Mouse (Mus musculus) neural tube, embryonic 11.5 days (tissue): ENCODE measurements around the gene Cfap52. TPM values are rescaled to one million over a fixed set of nuclear protein-coding genes. Genes with fewer than 3 reads are reported as not detected.

Experiments
- ATAC-seq: fragments of 200-750 bp; cut with Nextera tagmentation; 2 replicates; pipeline ENCODE4 v1.8.0; 2017; ENCODE audit warnings: moderate number of reproducible peaks, mild to moderate bottlenecking, moderate TSS enrichment, moderate library complexity; ENCODE audit not compliant: insufficient read depth, low FRiP score, low TSS enrichment
- DNase-seq: peaks from one replicate; pipeline ENCODE4 v3.0.0-alpha.2; 2015; ENCODE audit warnings: low spot score
- H3K27ac ChIP-seq: fragments of 300-500 bp; sonication (generic); 2 replicates; pipeline ENCODE4 v1.5.1; 2014; ENCODE audit warnings: low read depth, mild to moderate bottlenecking, low read length
- H3K27me3 ChIP-seq: fragments of 300-500 bp; sonication (generic); 2 replicates; pipeline ENCODE4 v1.6.1; 2014; ENCODE audit warnings: mild to moderate bottlenecking, low read length, mixed read lengths; ENCODE audit not compliant: control insufficient read depth, insufficient read depth
- H3K36me3 ChIP-seq: fragments of 300-500 bp; sonication (generic); 2 replicates; pipeline ENCODE4 v1.6.1; 2014; ENCODE audit warnings: mild to moderate bottlenecking, low read length, moderate library complexity, mixed read lengths; ENCODE audit not compliant: control insufficient read depth, insufficient read depth
- H3K4me1 ChIP-seq: fragments of 300-500 bp; sonication (generic); 2 replicates; pipeline ENCODE4 v1.6.1; 2014; ENCODE audit warnings: low read length, mixed read lengths; ENCODE audit not compliant: control insufficient read depth, insufficient read depth
- H3K4me2 ChIP-seq: fragments of 300-500 bp; sonication (generic); 2 replicates; pipeline ENCODE4 v1.6.1; 2014; ENCODE audit warnings: low read depth, mild to moderate bottlenecking, moderate library complexity
- H3K4me3 ChIP-seq: fragments of 300-500 bp; sonication (generic); 2 replicates; pipeline ENCODE4 v1.5.1; 2014; ENCODE audit warnings: low read depth, low read length
- H3K9ac ChIP-seq: fragments of 300-500 bp; sonication (generic); 2 replicates; pipeline ENCODE4 v1.6.1; 2014; ENCODE audit warnings: mild to moderate bottlenecking, low read length
- H3K9me3 ChIP-seq: fragments of 300-500 bp; sonication (generic); 2 replicates; pipeline ENCODE4 v1.6.1; 2016; ENCODE audit warnings: low read length; ENCODE audit not compliant: control insufficient read depth
- WGBS: fragments of 180-500 bp; shearing (Covaris S2); extraction: QIAGEN DNeasy Blood & Tissue Kit; methylation state at CpG from one replicate; pipeline ENCODE4 v1.1.7; 2014; 5-methylcytosine and 5-hydroxymethylcytosine counted together
- polyA plus RNA-seq: library from polyadenylated mRNA; unstranded; fragments of >200 nt; fragmentation: Nextera tagmentation; extraction: Ambion mirVana; gene quantifications from 2 replicates; pipeline ENCODE4 v1.2.1, GENCODE M21; 2014

Cfap52 gene
- polyA plus RNA-seq, 1 experiment from 2014 or later = 1.0 TPM

- WGBS = 82% methylated on average over 4 of the region's 4 CpGs
- Histone ChIP-seq H3K4me2 (no peak overlapping the region), H3K4me3 (no peak overlapping the region), H3K27ac (no peak overlapping the region), H3K9ac (no peak overlapping the region), H3K9me3 (no peaks in the 10 kb centered on the region), H3K27me3 (no peaks in the 10 kb centered on the region), H3K36me3 (no peaks in the 10 kb centered on the region), H3K4me1 (no peaks in the 10 kb centered on the region)
- no peak for DNase-seq
- no peak for ATAC-seq
Measured at GRCm38 (mm10) chr11:67991240-67991639, 25.8 kb upstream of the Cfap52 start.

- no peaks in the 10 kb centered on the region for H3K9me3 ChIP-seq
- DNase-seq (no peak), ATAC-seq (no peak)
- H3K4me3 ChIP-seq = no peak overlapping the region
- H3K9ac ChIP-seq = no peak overlapping the region
- no peaks in the 10 kb centered on the region for H3K36me3 ChIP-seq
- no peak overlapping the region for H3K4me2 ChIP-seq
- H3K27me3 ChIP-seq = no peaks in the 10 kb centered on the region
- H3K27ac ChIP-seq = no peak overlapping the region
- H3K4me1 ChIP-seq = no peaks in the 10 kb centered on the region
- 95% methylated on average over 6 of the region's 6 CpGs for WGBS
Measured at GRCm38 (mm10) chr11:67983564-67983963, 18.1 kb upstream of the Cfap52 start.

DNA sequence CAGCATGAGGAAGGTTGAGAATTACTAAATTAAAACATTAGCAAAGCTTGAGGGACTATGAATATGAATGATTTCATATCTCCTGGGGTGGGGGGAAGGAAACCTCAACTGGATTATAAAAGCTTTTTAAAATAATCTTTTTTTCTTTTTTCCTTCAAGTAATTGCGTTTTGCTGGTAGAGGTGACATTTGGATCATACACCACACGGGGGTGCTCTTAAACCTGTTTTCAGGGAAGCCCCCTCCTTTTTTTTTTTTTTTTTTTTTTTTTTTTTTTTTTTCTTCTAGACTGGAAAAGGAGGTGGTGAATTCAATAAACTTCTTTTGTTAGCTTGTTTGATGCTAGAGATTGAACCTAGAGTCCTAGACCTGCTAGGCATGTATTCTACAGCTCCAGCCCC lies 9.8 kb upstream of the Cfap52 start:
- no peak for ATAC-seq
- no peaks in the 10 kb centered on the region for H3K9me3 ChIP-seq
- no peaks in the 10 kb centered on the region for H3K27me3 ChIP-seq
- no peak overlapping the region for H3K9ac ChIP-seq
- no peak overlapping the region for H3K4me3 ChIP-seq
- H3K4me2 ChIP-seq = no peak overlapping the region
- H3K4me1 ChIP-seq = no peaks in the 10 kb centered on the region
- no peaks in the 10 kb centered on the region for H3K36me3 ChIP-seq
- DNase-seq = peak; percentile 42
- 14% methylated on average over 2 of the region's 2 CpGs for WGBS
- H3K27ac ChIP-seq = no peak overlapping the region

DNA sequence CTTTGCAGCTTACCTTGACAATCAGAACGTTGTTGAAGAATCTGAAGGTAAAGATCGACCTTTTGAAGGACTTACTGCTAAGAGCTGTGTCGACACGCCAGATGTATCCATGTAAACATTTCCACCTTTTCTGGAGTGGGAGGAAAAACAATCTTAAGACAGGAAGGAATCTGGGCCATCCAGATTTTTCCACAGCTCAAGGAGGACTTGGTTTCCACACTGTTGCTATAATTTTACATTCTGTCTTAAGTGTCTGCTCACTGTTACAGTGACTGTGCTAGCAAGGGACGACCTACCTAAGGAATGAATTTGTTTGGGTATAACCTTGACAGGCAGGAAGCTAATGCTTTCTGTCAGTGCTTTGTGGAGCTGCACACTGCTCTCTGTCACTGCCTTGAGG lies 7.8 kb upstream of the Cfap52 start:
- H3K4me3 ChIP-seq = no peak overlapping the region
- H3K27me3 ChIP-seq = no peaks in the 10 kb centered on the region
- 88% methylated on average over 5 of the region's 5 CpGs for WGBS
- DNase-seq (no peak), ATAC-seq (no peak)
- H3K27ac ChIP-seq = no peak overlapping the region
- H3K36me3 ChIP-seq = no peaks in the 10 kb centered on the region
- H3K4me2 ChIP-seq = no peak overlapping the region
- no peaks in the 10 kb centered on the region for H3K4me1 ChIP-seq
- no peak overlapping the region for H3K9ac ChIP-seq
- H3K9me3 ChIP-seq = no peaks in the 10 kb centered on the region

GRCm38 (mm10) chr11:67972606-67973005 lies 7.2 kb upstream of the Cfap52 start:
- Histone ChIP-seq H3K9me3 (no peaks in the 10 kb centered on the region), H3K27ac (no peak overlapping the region), H3K4me2 (no peak overlapping the region), H3K9ac (no peak overlapping the region), H3K36me3 (no peaks in the 10 kb centered on the region), H3K4me3 (no peak overlapping the region), H3K4me1 (no peaks in the 10 kb centered on the region), H3K27me3 (no peaks in the 10 kb centered on the region)
- ATAC-seq (no peak), DNase-seq (no peak)
- 89% methylated on average over 1 of the region's 1 CpGs for WGBS

DNA sequence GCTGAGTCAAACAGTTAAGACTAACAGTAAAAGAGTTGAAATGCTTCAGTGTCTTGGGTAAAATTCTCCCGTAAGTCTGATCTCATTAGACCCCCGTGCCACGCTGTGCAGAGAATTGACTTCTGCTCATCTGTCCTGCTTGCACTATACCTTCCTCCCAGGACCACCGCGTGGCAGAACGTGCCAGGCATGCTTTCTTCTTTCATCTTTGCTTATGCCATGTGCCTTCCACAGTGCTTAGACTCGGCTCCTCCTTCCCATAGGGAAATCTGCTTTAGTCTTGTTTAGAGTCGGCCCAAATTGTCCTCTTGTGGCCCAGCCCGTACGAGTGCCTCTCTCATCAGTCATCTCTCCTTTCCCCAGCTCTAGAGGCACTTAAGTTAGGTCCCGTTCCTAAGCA lies 2.4 kb upstream of the Cfap52 start:
- no peak for DNase-seq
- H3K27me3 ChIP-seq = no peaks in the 10 kb centered on the region
- no peak overlapping the region for H3K27ac ChIP-seq
- no peak overlapping the region for H3K4me2 ChIP-seq
- no peaks in the 10 kb centered on the region for H3K4me1 ChIP-seq
- no peak overlapping the region for H3K9ac ChIP-seq
- H3K36me3 ChIP-seq = no peaks in the 10 kb centered on the region
- ATAC-seq = no peak
- WGBS = 77% methylated on average over 11 of the region's 11 CpGs
- H3K4me3 ChIP-seq = no peak overlapping the region
- H3K9me3 ChIP-seq = no peaks in the 10 kb centered on the region

GRCm38 (mm10) chr11:67965905-67966878 lies 741 bp upstream of the Cfap52 start, which contains the start of gene Stx8:
Gene Stx8, plus strand, starts transcription at chr11:67966193.
- DNase-seq = peak; percentile 88
- Histone ChIP-seq H3K27me3 (no peaks in the 10 kb centered on the region), H3K4me1 (no peaks in the 10 kb centered on the region), H3K4me3 (peak within 1 kb of the TSS; percentile 87), H3K9me3 (no peaks in the 10 kb centered on the region), H3K9ac (peak within 1 kb of the TSS; percentile 80), H3K36me3 (no peaks in the 10 kb centered on the region), H3K27ac (no peak within 1 kb of the TSS), H3K4me2 (peak within 1 kb of the TSS; percentile 77)
- ATAC-seq = peak; percentile 48; the same call in 1 of the 2 replicates
- under 1% methylated on average over 28 of the region's 28 CpGs for WGBS

GRCm38 (mm10) chr11:67964110-67964509 lies 1.3 kb downstream of the Cfap52 start:
- ATAC-seq = no peak

GRCm38 (mm10) chr11:67954413-67954812 lies 11.0 kb downstream of the Cfap52 start:
- Histone ChIP-seq H3K36me3 (no peaks in the 10 kb centered on the region), H3K4me3 (no peak overlapping the region), H3K27ac (no peak overlapping the region), H3K4me1 (no peaks in the 10 kb centered on the region), H3K9ac (no peak overlapping the region), H3K27me3 (no peaks in the 10 kb centered on the region), H3K4me2 (no peak overlapping the region), H3K9me3 (no peaks in the 10 kb centered on the region)
- DNase-seq (no peak), ATAC-seq (no peak)
- WGBS = 87% methylated on average over 6 of the region's 6 CpGs

More at GRCm38 (mm10) chr11:67964110-67964509, 1.3 kb downstream of the Cfap52 start:
- WGBS = 74% methylated on average over 6 of the region's 6 CpGs
- no peak overlapping the region for H3K4me3 ChIP-seq
- no peaks in the 10 kb centered on the region for H3K4me1 ChIP-seq
- no peak for DNase-seq
- no peaks in the 10 kb centered on the region for H3K9me3 ChIP-seq
- no peak overlapping the region for H3K9ac ChIP-seq
- H3K27me3 ChIP-seq = no peaks in the 10 kb centered on the region
- H3K36me3 ChIP-seq = no peaks in the 10 kb centered on the region
- no peak overlapping the region for H3K4me2 ChIP-seq
- no peak overlapping the region for H3K27ac ChIP-seq
